Mouse (Mus musculus) MEL (cell line): Measurements from ENCODE around the gene C1ql1. TPM values are rescaled to one million over a fixed set of nuclear protein-coding genes. Genes with fewer than 3 reads are reported as not detected.

Source experiments
- DNase-seq: peaks from one replicate; pipeline ENCODE4 v3.0.0; 2011; ENCODE audit warnings: low read depth, low spot score
- H3K27ac ChIP-seq: 2 replicates; pipeline ENCODE4 v1.5.1; 2012; ENCODE audit warnings: low read depth, mild to moderate bottlenecking, control low read depth, low read length, moderate library complexity; ENCODE audit not compliant: control insufficient read depth
- H3K27me3 ChIP-seq, 2 experiments: fragments of 150-350 bp in 1 of 2; sonication (generic) in 1 of 2; 2 replicates each; pipeline ENCODE4 v1.6.1; 2012; ENCODE audit warnings: low read length in 2 of 2, mild to moderate bottlenecking in 2 of 2, improper control_type of control experiment in 1 of 2, moderate library complexity in 1 of 2; ENCODE audit not compliant: insufficient read depth in 2 of 2, control insufficient read depth in 1 of 2
- H3K36me3 ChIP-seq, 2 experiments: 2 replicates each; pipeline ENCODE4 v1.6.1; 2012 to 2014; ENCODE audit warnings: low read length in 2 of 2, improper control_type of control experiment in 1 of 2, inconsistent platforms in 1 of 2, mild to moderate bottlenecking in 1 of 2; ENCODE audit not compliant: insufficient read depth in 2 of 2, control insufficient read depth in 1 of 2
- H3K4me1 ChIP-seq, 2 experiments: fragments of 150-350 bp in 1 of 2; sonication (generic) in 1 of 2; 2 replicates each; pipeline ENCODE4 v1.6.1; 2012; ENCODE audit warnings: low read length in 2 of 2, improper control_type of control experiment in 1 of 2, mild to moderate bottlenecking in 1 of 2; ENCODE audit not compliant: insufficient read depth in 2 of 2, control insufficient read depth in 1 of 2
- H3K4me3 ChIP-seq, 2 experiments: fragments of 150-350 bp in 1 of 2; sonication (generic) in 1 of 2; 2 replicates each; pipeline ENCODE4 v1.5.1; 2012; ENCODE audit warnings: low read depth in 2 of 2, low read length in 2 of 2, mild to moderate bottlenecking in 2 of 2, moderate library complexity in 2 of 2, control low read depth in 1 of 2, improper control_type of control experiment in 1 of 2; ENCODE audit not compliant: control insufficient read depth in 1 of 2, insufficient read depth in 1 of 2
- H3K79me2 ChIP-seq: 2 replicates; pipeline ENCODE4 v1.6.1; 2012; ENCODE audit warnings: mild to moderate bottlenecking, low read length, moderate library complexity; ENCODE audit not compliant: control insufficient read depth, poor library complexity, insufficient read depth
- H3K9ac ChIP-seq: 2 replicates; pipeline ENCODE4 v1.6.1; 2012; ENCODE audit warnings: low read depth, mild to moderate bottlenecking, control low read depth, low read length, moderate library complexity; ENCODE audit not compliant: control insufficient read depth, poor library complexity, severe bottlenecking
- H3K9me3 ChIP-seq: fragments of 150-350 bp; sonication (generic); replicated peaks from 2 replicates; pipeline ENCODE4 v1.6.1; 2012; ENCODE audit warnings: mild to moderate bottlenecking, low read length, improper control_type of control experiment, moderate library complexity; ENCODE audit not compliant: insufficient read depth
- BHLHE40 ChIP-seq: IDR thresholded peaks from 2 replicates; pipeline ENCODE4 v1.6.1; 2012; ENCODE audit warnings: low read depth, mild to moderate bottlenecking, inconsistent platforms, low read length, improper control_type of control experiment, borderline replicate concordance
- CHD1 ChIP-seq: IDR thresholded peaks from 2 replicates; pipeline ENCODE4 v1.6.1; 2012; ENCODE audit warnings: low read depth, mild to moderate bottlenecking, inconsistent platforms, low read length, improper control_type of control experiment
- CTCF ChIP-seq, 3 experiments: IDR thresholded peaks in 2 of 3; conservative IDR thresholded peaks in 1 of 3; 2 replicates each; pipeline ENCODE4 v1.5.1; 2011 to 2012; ENCODE audit warnings: low read length in 3 of 3, low read depth in 2 of 3, mild to moderate bottlenecking in 2 of 3, improper control_type of control experiment in 1 of 3, inconsistent platforms in 1 of 3, mixed read lengths in 1 of 3, moderate library complexity in 1 of 3; ENCODE audit not compliant: control insufficient read depth in 1 of 3, insufficient read depth in 1 of 3, poor library complexity in 1 of 3, severe bottlenecking in 1 of 3
- EP300 ChIP-seq, 2 experiments: IDR thresholded peaks; 2 replicates each; pipeline ENCODE4 v1.6.1; 2011; ENCODE audit warnings: improper control_type of control experiment in 2 of 2, low read length in 2 of 2, low read depth in 1 of 2, mild to moderate bottlenecking in 1 of 2
- ETS1 ChIP-seq: IDR thresholded peaks from 2 replicates; pipeline ENCODE4 v1.6.1; 2012; ENCODE audit warnings: low read depth, mild to moderate bottlenecking, inconsistent platforms, low read length, improper control_type of control experiment, moderate library complexity
- GATA1 ChIP-seq: IDR thresholded peaks from 2 replicates; pipeline ENCODE4 v1.6.1; 2011; ENCODE audit warnings: low read depth, low read length, improper control_type of control experiment
- HCFC1 ChIP-seq: IDR thresholded peaks from 2 replicates; pipeline ENCODE4 v1.6.1; 2012; ENCODE audit warnings: low read depth, mild to moderate bottlenecking, inconsistent platforms, low read length, improper control_type of control experiment, moderate library complexity
- MAX ChIP-seq: IDR thresholded peaks from 2 replicates; pipeline ENCODE4 v1.6.1; 2011; ENCODE audit warnings: low read length, improper control_type of control experiment
- MEF2A ChIP-seq: IDR thresholded peaks from 2 replicates; pipeline ENCODE4 v1.6.1; 2014; ENCODE audit warnings: low read depth, mild to moderate bottlenecking, inconsistent platforms, low read length, improper control_type of control experiment; ENCODE audit not compliant: poor library complexity, insufficient replicate concordance, severe bottlenecking; ENCODE audit errors: extremely low read depth
- MXI1 ChIP-seq: IDR thresholded peaks from 2 replicates; pipeline ENCODE4 v1.6.1; 2011; ENCODE audit warnings: mild to moderate bottlenecking, low read depth, low read length, improper control_type of control experiment
- MYB ChIP-seq: IDR thresholded peaks from 2 replicates; pipeline ENCODE4 v1.6.1; 2011; ENCODE audit warnings: mild to moderate bottlenecking, low read depth, low read length, improper control_type of control experiment
- MYC ChIP-seq: IDR thresholded peaks from 2 replicates; pipeline ENCODE4 v1.6.1; 2011; ENCODE audit warnings: low read depth, mild to moderate bottlenecking, low read length, improper control_type of control experiment, moderate library complexity
- NRF1 ChIP-seq: IDR thresholded peaks from 2 replicates; pipeline ENCODE4 v1.6.1; 2014; ENCODE audit warnings: low read depth, mild to moderate bottlenecking, inconsistent platforms, low read length, improper control_type of control experiment, moderate library complexity; ENCODE audit not compliant: poor library complexity, insufficient read depth, severe bottlenecking
- RAD21 ChIP-seq: IDR thresholded peaks from 2 replicates; pipeline ENCODE4 v1.6.1; 2011; ENCODE audit warnings: mild to moderate bottlenecking, low read depth, low read length, improper control_type of control experiment
- SIN3A ChIP-seq: IDR thresholded peaks from 2 replicates; pipeline ENCODE4 v1.6.1; 2012; ENCODE audit warnings: low read length, improper control_type of control experiment, inconsistent platforms
- TCF12 ChIP-seq: IDR thresholded peaks from 2 replicates; pipeline ENCODE4 v1.6.1; 2014; ENCODE audit warnings: low read depth, mild to moderate bottlenecking, inconsistent platforms, low read length, improper control_type of control experiment, moderate library complexity
- UBTF ChIP-seq: IDR thresholded peaks from 2 replicates; pipeline ENCODE4 v1.6.1; 2012; ENCODE audit warnings: low read depth, mild to moderate bottlenecking, inconsistent platforms, low read length, improper control_type of control experiment, moderate library complexity, borderline replicate concordance; ENCODE audit not compliant: insufficient read depth
- USF2 ChIP-seq, 2 experiments: IDR thresholded peaks; 2 replicates each; pipeline ENCODE4 v1.6.1; 2011 to 2012; ENCODE audit warnings: improper control_type of control experiment in 2 of 2, low read length in 2 of 2, borderline replicate concordance in 1 of 2, inconsistent platforms in 1 of 2, low read depth in 1 of 2, mild to moderate bottlenecking in 1 of 2; ENCODE audit not compliant: insufficient read depth in 1 of 2
- polyA plus RNA-seq, 2 experiments: library from polyadenylated mRNA; stranded (reverse) in 1 of 2; unstranded in 1 of 2; fragments of >175 nt in 1 of 2; fragments of >200 nt in 1 of 2; gene quantifications; 2 replicates each; pipeline versions ENCODE4 v1.2.1 to v1.2.4; 2012; ENCODE audit warnings: low replicate concordance in 2 of 2, low read depth in 1 of 2; ENCODE audit not compliant: insufficient read length in 2 of 2, insufficient read depth in 1 of 2, missing spikeins in 1 of 2
- total RNA-seq: library from RNA; depleted of rRNA; stranded (reverse); fragments of 300-350 nt; gene quantifications from 2 replicates; pipeline ENCODE4 v1.2.3, GENCODE M21; 2012

C1ql1 gene
- total and polyA plus RNA-seq, 3 experiments: not detected

DNA sequence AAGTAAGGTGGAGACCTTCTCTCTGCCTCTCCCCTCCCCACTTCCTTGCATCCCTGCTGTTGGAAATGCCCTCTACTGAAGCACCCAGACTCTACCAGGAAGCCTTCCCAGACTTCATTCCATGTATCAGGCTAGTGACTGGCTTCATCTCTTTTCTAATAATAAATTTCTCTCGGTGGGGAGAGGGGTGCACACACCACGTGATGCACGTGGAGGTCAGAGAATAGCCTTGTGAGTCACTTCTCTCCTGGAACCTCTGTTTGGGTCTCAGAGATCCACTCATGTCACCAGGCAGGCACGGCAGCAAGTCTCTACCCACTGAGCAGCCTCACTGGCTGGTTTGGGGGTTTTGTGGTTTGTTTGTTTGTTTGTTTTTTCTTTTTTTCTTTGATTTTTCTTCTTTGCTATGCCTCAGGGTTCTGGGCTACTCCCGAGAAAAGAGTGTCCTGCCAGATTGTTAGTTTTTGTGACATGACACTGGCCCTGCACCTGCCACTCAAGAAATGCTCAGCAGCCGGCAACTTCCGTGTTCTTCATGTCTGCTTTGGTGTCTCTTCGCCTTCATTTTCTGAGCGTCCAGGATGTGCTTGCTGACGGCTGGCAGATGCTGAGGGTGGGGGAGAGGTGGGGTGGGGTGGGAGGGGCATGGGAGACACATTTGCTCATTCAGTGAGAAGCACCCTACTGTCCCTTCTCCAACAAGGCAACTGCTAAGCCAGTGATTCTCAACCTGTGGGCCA, 34.8 kb upstream of the C1ql1 start:
- DNase-seq: no peak
- no peaks in the 10 kb centered on the region for H3K79me2 ChIP-seq
- H3K4me3 ChIP-seq: no peak overlapping the region
- H3K9ac ChIP-seq: no peak overlapping the region
- H3K4me1 ChIP-seq: no peaks in the 10 kb centered on the region
- TF ChIP-seq HCFC1: no peak
- no peak for TF ChIP-seq MYC
- TF ChIP-seq CHD1: no peak
- no peak for TF ChIP-seq RAD21
- TF ChIP-seq GATA1: no peak
- TF ChIP-seq EP300 (IDR thresholded peaks at IDR 0.05; ENCODE audit: low read depth in 1 of 2, low read length in 2 of 2): no peak
- no peak for TF ChIP-seq CTCF (IDR thresholded peaks at IDR 0.05 in 2 of 3, conservative IDR thresholded peaks at IDR 0.05 in 1 of 3; ENCODE audit: control insufficient read depth in 1 of 3, insufficient read depth in 1 of 3, low read depth in 2 of 3, low read length in 3 of 3, poor library complexity in 1 of 3, severe bottlenecking in 1 of 3)
- TF ChIP-seq USF2 (IDR thresholded peaks at IDR 0.05; ENCODE audit: borderline replicate concordance in 1 of 2, insufficient read depth in 1 of 2, low read depth in 1 of 2, low read length in 2 of 2): no peak
- no peak for TF ChIP-seq NRF1
- TF ChIP-seq BHLHE40: no peak
- TF ChIP-seq UBTF: no peak
- no peak for TF ChIP-seq MAX
- no peak for TF ChIP-seq SIN3A
- no peak for TF ChIP-seq MYB
- TF ChIP-seq MXI1: no peak
- no peak for TF ChIP-seq TCF12
- no peaks in the 10 kb centered on the region for H3K36me3 ChIP-seq
- no peaks in the 10 kb centered on the region for H3K9me3 ChIP-seq
- H3K27ac ChIP-seq: no peak overlapping the region
- peaks cover 0 to 10% of the 10 kb centered on the region in 2 experiments for H3K27me3 ChIP-seq

DNA sequence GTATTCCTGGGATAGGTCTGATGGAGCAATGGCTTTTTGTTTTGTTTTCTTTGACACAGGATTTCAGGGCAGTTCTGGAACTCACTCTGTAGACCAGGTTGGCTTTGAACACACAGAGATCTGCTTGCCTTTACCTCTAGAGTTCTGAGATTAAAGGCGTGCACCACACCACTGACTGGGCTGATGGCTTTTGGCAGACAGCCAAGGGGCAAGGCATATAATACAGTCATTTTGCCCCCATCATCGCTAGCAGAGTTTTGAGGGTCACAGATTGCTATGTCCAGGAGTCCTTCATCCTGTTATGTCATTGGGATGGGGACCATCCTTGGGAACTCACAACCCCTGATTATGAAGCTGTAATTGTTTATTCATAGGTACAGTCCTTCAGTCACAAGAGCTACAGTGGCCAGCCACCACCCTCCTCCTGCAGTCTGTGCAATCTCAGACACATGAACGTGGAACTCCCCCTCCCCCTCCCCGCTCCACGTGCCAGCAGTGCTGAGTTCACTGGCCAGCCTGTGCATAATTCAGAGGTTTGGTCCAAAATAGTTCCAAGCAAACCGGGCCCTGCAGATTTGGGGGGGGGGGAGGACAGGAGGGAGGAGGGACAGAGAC, 31.7 kb upstream of the C1ql1 start:
- no peaks in the 10 kb centered on the region for H3K36me3 ChIP-seq
- H3K4me1 ChIP-seq: no peaks in the 10 kb centered on the region
- H3K27ac ChIP-seq: no peak overlapping the region
- no peak for DNase-seq
- no peaks in the 10 kb centered on the region for H3K9me3 ChIP-seq
- no peak for TF ChIP-seq CHD1
- no peak for TF ChIP-seq MEF2A
- TF ChIP-seq ETS1: no peak
- H3K4me3 ChIP-seq: no peak overlapping the region
- no peaks in the 10 kb centered on the region for H3K79me2 ChIP-seq
- peaks cover 0 to 6% of the 10 kb centered on the region in 2 experiments for H3K27me3 ChIP-seq
- no peak overlapping the region for H3K9ac ChIP-seq
